Mouse (Mus musculus) kidney, postnatal 25 days (tissue): Measurements from ENCODE around the gene Gmfg.

Source experiments
- DNase-seq, 2 experiments: peaks; one replicate each; pipeline ENCODE4 v3.0.0; 2021; ENCODE audit warnings: mixed read lengths in 2 of 2

Gmfg gene

DNA sequence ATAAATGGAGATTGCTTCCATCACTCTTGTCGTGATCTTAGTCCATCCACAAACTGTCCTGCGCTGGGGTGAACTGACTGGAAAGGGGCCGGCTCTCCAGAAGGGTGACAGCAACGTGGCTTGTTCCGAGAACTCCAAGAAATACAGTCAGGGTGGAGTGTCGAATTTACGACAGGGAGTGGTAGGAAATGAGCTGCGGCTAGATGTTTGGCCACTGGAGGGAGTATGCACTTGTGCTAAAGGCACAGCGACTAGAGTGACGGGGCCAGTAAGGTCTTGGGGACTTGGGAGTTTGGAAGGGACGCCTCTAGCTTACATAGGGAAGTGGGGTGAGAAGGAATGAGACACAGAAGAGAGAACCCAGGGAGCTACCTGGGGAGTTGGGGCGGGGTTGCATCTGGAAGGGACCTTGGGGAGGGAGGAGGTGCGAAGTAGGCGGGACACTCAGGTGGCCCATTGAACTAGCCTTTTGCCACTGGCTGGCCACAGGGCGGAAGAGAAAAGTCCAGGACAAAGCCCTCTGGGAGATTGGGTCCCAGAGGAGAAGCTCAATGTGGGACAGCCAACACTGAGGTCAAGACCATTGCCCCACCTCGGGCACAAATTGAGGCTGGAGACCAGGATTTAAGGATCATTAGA, at the start of gene Gmfg:
Gmfg (plus strand) TSS at position 516 of the 639 bp plus-strand sequence.
- DNase-seq, result peak; percentile 87 to 91

DNA sequence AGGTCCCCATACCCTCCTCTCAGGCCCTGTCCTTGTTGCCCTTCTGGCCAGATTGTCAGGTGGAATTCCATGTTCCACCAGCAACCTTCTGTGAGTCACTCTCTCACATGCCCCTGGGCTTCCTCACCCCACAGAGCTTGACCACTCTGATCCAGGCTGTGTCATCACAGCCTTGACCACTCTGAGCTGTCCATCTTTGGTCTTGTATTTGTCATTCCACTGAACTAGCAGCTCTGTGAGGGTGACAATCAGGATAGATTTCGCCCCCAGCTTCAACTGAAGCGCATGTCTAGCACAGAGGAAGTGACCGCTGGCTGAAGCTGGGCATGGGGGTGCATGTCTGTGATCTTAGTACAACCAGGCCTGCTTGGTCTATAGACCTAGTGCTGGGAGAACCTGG, 46.9 kb upstream of the Gmfg start:
- peak in 1 of 2 experiments; percentile 16 for DNase-seq

DNA sequence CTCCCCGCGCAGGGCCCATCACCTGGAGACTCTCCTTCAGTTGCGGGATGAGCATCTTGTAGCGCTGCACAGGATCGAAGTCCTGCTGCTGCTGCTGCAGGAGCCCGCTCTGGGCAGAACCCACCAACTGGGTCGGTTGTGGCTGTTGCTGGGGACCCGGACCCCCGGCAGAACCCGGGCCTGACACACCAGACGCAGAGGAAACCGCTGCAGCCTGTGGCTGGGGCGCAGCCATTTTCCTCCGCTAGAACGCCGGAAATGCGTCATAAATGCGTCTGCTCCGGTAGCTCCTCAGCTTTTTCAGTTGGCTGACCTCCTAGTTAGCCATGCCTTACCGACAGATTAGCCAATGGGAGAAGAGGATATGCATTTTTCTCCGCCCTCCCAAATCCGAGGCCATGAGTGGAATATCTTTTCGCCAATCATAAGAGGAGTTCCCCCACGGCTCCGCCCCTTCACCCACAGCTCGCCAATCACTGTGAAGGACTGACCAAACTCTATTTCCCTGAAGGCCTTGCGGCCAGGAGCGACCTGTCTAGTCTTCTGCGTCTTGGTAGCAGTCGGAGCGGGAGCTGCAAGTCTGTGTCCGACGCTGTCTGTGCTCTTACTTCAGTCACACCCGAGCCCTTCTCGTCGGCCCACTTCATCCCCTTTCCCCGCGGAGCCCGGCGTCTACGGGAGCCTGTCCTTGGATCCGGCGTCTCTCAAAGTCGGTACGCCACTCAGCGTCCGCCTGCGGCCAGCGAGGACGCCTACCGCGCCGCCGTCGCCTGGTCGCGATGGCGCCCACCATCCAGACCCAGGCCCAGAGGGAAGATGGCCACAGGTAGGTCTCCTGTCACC, 44.6 kb upstream of the Gmfg start, which contains the start of the genes Med29 and Paf1:
Med29 (minus strand) TSS at position 280 of the 843 bp plus-strand sequence.
Paf1 (plus strand) TSS at position 523 of the 843 bp plus-strand sequence.
- peak; percentile 98 to 99 for DNase-seq

DNA sequence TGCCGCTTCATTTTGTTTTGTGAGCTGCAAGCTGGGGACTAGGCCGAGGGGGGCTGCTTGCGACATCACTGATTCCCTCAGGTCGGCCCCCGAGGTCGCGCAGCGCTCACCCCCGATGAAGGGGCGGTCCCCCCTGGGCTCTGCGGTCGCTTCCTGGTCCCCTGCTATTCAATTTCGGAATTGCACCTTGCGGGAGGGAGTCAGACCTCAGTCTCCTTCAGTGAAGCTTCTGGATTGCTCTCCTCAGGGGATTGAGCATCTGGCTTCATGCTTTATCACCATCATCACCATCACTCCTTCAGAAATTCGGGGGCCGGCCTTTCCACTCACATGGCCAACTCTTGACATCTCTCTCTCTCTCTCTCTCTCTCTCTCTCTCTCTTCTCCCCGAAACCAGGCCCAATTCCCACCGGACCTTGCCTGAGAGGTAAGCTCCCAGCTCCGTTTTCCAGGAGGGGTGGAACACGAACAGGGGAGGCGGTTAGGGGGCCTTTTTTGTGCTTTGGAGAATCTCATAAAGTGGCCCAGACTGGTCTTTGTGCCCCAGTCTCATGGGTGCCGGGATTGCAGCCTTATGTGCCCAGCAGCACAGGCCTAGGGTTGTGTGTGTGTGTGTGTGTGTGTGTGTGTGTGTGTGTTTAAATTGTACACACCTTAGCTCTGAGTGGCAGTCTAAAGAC, 43.8 kb upstream of the Gmfg start:
- DNase-seq, result peak in 1 of 2 experiments; percentile 34

DNA sequence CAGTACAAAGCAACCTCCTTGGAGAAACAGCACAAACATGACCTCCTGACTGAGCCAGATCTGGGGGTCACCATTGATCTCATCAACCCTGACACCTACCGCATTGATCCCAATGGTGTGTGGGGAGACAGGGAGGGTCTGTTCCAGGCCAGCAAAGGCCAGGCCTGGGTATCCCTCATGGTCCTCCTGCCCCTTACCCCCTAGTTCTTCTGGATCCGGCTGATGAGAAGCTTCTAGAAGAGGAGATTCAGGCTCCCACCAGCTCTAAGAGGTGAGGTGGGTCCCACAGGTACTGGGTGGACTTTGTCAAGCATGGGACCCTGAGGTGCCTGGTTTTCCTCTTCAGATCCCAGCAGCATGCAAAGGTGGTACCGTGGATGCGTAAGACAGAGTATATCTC, 41.8 kb upstream of the Gmfg start:
- DNase-seq, result peak in 1 of 2 experiments; percentile 14

DNA sequence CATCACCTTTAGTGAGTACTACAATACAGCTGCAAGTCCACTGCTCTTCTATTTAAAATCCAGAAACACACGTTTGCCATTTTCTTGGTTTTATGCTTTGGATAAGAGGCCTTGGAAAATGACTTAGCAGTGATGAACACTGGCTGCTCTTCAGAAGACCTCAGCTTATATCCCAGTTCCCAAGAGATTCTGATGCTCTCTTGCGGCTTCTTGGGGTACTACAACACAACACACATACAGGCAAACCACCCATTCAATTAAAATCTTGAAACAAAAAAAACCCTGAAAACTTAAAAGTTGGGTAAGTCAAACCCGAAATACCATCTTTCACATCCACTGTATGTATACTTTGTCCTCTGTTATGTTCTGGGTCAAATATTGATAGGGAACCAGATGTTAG, 39.2 kb upstream of the Gmfg start:
- DNase-seq, result peak in 1 of 2 experiments; percentile 64

DNA sequence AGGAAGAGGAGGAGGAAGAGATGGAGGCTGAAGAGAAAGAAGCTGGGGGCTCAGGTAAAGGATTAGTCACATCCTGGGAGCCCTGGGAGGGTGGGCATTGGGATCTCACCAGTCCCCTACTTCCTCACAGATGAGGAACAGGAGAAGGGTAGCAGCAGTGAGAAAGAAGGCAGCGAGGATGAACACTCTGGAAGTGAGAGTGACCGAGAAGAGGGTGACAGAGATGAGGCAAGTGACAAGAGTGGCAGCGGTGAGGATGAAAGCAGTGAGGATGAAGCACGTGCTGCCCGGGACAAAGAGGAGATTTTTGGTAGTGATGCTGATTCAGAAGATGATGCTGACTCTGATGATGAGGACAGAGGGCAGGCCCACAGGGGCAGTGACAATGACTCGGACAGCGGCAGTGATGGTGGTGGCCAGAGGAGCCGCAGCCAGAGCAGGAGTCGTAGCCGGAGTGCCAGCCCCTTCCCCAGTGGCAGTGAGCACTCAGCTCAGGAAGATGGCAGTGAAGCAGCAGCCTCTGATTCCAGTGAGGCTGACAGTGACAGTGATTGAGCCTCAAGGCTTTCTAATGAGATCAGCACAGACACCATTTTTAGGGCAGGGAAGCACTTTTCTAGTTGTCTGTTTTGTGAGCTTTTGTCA, 38.4 kb upstream of the Gmfg start:
- DNase-seq, result no peak

DNA sequence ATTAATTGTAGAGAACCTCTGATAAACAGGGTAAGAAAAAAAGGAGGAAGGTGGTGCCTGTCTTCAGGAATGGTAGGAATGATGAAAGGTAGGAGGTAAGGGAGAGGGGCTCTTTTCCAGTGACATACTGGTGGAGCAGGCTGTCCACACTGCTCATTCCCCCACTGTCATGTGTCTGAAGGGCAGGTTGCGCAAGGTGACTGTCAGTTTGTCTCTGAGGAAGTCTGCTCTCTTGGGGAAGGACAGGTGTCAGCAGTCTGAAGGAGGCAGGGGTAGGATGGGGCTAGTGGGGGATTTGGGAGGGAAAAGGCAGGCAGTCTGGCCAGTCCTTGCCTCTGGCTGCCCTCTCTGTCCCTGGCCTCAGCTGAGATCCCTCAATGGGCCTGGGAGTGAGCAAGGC, 36.2 kb upstream of the Gmfg start:
- no peak for DNase-seq

DNA sequence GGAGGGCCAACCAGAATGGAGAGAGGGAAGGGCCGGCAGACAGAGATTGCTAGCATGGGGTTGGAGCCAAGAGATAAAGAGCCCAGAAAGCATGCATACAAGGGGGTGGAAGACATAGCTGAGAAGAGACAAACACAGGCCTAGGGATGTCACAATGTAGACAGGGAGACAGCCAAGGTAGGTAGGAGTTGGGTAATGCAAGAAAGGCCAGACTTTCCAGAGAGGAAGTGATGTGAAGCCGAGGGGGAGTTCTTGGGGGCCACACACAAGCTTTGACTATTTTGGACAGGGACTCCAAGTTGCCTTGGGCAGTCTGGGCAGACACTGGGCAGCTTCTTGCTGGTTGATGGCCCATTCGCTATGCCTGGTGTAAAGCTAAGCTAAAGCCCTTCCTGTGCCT, 35.3 kb upstream of the Gmfg start:
- peak in 1 of 2 experiments; percentile 8 for DNase-seq

DNA sequence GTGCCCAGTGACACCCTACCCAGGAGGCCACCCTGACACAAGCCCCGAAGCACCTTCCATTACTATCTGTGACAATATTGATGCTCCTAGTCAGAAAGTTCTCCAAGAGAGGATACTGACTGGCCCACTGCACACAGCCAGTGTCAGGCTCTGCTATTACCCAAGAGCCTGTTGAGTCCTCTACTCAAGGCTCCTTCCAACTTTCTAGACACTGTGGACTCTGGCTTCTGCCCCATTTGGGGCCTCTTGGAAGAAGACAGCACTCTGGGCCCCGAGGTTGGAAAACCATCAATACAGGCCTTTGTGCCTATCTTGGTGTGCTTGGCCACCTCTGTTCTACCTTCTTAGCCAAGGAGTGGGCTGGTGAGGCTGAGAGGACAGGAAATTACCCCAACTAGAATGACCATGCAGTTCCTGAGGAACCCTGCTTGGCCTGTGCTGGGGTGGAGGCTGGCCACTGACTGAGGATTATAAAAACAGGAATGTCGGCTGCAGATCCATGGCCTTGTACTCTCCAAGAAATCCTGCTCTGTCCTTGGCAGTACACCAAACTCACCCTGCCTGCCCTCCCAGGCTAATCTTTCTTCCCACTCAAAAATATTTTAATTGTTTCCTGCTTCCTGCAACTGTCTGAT, 26.3 kb upstream of the Gmfg start:
- peak; percentile 76 to 84 for DNase-seq

DNA sequence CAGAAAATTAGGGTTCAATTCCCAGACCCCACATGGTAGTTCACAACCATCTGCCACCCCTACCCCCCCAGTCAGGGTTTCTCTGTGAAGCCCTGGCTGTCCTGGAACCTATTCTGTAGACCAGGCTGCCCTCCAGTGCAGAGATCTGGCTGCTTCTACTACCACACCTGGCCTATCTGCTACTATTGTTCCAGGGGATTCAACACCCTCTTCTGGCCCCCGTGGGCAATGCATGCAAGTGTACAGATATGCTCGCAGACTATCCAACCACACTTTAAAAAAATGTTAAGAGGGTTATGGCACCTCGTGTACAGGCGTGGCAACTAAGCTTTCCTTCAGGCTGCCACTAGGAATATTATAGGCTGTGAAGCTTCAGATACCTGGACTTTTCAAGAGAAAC, 24.4 kb upstream of the Gmfg start:
- no peak for DNase-seq

DNA sequence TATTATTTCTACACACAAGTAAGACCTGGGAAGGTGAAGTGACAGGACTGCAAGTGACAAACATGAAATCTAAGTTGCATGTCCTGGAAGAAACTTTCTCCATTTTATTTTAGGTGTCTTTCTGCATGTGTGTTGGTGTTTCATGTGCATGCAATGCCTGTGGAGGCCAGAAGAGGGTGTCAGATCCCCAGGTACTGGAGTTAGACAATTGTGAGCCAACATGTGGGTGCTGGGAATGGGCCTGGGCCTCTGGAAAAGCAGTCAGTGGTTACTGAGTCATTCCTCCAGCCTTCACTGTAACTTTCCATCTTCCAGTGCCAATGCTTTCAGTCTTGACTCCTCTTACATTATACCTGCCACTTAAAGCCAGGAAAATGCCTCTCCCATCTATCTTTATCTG, 19.9 kb upstream of the Gmfg start:
- no peak for DNase-seq

DNA sequence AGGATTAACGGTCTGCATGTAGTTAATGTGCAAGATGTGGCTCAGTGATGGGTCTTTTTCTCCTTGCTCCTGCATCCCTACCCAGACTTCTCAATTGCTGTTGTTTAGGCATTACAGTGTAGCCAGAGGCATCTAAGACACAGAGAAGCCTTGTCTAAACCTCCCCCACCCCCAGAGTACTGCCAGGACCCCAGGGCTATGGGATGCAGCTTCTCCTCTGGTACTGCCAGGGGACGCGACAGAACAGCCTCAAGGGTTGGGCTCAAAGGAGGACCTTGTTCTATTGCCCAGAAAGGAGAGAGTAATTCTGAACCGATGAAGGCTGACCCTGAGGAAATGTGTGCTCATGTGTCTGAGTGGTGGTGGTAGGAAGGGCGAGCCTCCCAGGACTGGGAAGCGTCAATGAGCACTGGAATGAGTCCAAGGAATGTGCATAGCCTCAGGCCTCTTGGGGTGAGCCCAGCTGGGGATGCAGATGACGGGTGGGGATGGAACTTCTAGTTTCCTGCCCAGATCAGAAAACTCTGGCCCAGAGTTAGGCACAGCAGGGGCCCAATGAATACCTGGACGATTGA, 19.1 kb upstream of the Gmfg start:
- peak; percentile 80 to 89 for DNase-seq

DNA sequence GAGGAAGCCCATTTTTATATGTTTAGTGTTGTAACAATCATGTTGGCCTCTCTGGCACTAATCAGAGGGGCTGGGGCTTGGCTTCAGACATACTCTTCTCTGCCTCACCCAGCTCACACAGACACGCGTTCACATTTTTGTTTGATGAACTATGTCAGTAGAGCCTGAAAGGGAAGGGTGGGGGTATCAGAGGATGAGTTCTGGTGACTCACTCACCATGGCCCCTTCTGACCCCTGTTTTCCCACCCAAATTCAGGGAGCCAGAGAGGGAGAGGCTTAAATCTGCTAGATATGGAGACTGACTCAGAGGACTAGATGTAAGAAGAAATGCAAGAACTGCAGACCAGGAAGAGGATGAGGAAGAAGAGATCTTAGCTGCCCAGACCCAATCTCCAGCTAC, 17.8 kb upstream of the Gmfg start:
- DNase-seq, result no peak

DNA sequence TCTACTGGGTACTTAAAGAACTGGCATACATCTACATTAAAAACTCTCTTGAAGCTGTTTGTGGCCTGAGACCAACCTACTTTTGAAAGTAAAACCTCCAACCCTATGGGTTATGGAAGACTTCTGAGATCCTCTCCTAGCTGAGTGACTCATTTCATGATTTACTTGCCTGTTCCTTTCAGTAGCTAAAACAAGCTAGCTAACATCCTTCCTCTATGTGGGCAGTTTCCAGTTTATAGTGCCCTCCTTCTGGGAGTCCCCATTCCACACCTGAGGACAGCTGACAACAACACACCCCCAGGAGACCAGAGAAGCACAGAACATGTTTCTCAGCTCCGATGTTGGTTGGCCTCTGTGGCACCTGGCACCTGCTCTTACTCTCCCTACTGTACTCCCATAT, 14.2 kb upstream of the Gmfg start:
- DNase-seq, result no peak

DNA sequence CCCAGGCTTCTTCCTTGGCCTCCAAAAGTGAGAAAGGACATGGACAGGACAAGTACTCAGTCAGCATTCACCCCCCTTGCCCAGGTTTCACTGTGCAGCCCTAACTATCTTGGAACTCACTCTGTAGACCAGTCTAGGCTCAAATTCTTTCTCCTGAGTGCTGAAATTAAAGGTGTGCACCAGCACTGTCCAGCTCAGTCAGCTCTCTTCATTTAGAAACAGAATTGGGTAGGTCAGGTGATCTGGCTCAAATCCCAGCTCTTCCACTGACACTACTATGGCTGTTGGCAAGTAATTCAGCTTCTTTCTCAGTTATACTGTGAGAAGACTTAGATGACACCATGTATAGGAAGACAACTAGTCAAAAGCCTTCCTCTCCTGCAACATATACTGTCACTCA, 9.5 kb upstream of the Gmfg start:
- peak; percentile 40 to 53 for DNase-seq

DNA sequence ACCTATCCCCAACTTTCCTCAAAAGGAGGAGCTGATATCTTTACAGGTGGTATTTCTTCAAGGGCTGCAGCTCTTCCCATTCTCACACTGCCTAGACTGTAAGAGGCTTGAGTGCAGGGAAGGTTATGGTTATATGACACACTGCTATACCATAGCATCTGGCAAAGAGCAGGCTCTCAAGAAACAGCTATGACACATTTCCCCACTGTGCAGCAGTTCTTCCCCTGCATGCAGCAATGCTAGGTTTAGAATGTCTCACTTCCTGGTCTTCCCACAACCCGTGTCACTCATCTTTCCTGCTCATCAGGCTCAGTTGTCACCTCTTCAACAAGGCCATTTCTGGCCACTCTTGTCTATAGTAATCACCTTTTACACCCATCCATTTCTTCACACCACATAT, 6.7 kb upstream of the Gmfg start:
- DNase-seq, result no peak

DNA sequence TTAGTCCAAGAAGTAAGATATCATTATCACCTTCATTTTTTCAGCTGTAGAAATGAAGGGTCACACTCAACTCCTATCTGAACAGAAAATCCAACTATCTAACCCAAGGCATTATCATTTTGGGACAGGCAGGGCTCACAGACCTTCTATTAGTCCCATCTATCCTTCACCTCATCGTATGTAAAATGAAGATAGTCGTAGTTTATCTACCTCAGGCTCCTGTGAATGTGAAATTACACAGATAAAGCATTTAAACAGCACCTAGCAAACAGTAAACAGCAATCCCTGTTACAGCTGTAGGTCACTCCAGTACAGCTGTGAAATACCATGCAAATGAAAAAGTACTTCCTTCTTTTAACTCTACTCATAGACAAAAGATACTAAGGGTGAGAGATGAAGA, 5.0 kb upstream of the Gmfg start:
- no peak for DNase-seq

DNA sequence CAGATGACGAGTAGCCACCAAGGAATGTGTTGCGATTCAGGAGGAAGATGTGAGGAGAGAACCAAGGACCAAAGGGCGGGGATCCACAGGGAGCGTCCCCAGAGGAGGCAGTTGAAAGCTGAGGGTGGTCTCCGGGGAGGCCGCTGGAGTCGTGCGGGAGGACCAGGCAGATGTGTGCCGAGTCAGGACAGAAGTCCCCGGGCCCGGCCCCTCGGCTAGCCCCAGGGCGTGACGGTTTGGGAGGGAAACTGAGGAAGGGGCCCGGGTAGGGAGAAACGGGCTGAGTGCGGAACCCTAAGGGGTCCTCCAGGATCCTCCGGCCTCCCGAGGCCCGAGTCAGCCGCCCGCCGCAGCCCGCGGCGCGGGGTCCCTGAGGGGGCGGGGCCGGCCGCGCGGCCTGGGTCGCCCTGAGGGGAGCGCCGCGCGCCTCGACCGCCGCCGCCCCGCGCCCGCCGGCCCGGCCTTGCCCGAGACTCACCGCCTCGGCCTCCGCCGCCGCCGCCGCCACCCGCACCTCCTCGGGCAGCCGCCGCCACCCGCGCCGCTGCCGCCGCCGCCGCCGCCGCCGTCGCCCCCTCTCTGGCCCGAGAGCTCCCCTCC, 1.5 kb upstream of the Gmfg start:
- peak; percentile 9 to 58 for DNase-seq

DNA sequence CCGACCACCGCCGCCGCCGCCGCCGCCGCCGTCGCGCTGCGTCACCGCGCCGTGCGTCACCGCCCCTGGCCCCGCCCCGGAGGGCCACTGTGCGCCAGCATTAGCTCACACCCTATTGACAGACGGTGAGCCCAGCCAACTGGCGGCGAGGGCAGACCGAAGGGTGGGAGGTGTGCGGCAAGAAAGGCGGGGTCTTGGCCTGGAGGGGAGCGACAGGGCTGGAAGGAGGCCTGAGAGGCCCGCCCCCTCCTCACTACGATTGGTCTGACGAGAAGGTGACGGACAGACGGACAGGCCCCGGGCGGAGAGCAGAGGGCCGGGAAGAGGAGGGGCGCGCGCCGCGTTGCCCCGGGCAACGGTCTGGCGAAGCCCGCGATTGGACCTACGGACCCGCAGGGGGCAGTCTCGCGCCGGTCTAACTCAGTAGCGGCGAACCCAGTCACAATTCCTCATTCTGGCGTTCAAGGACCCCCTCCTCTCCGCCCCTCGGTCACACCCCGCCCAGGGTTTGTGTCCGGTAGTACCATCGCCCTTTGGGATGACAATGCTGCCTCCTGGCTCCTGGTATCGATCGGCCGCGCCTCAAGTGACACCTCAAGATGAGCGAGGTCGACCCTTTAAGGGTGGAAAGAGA, 859 bp upstream of the Gmfg start:
- DNase-seq, result peak; percentile 100

DNA sequence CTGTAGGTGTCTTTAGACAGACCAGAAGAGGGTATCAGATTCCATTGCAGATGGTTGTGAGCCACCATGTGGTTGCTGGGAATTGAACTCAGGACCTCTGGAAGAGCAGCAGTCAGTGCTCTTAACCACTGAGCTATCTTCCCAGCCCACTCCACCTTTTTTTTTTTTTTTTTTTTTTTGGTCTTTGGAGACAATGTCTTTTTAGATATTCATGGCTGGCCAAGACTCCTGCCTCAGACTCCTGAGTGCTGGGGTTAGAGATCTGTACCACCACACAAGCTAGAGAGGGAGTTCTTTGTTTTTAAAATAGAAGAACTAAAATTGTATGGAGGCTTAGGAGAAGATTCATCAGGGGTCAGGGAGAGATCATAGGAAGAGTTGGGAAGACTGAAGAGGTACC, 717 bp downstream of the Gmfg start:
- no peak for DNase-seq
